Mouse (Mus musculus): Measurements from ENCODE around the gene Lrrc75b.

- TF ChIP-seq EP300 (IDR thresholded peaks at IDR 0.05): no peak
- TF ChIP-seq CTCF (IDR thresholded peaks at IDR 0.05): no peak
Measured at GRCm38 (mm10) chr10:75500345-75500744, 59.8 kb downstream of the Lrrc75b start.

Data from lung, postnatal 0 days (tissue).